Mouse (Mus musculus) megakaryocyte, embryonic 14.5 days (primary cell): ENCODE measurements around the gene Serpinb3a.

Experiments used
- FLI1 ChIP-seq: IDR thresholded peaks from 2 replicates; pipeline ENCODE4 v1.6.1; 2012; ENCODE audit warnings: low read length, inconsistent platforms, mixed read lengths
- GATA1 ChIP-seq: IDR thresholded peaks from 3 replicates; pipeline ENCODE4 v1.6.1; 2012; ENCODE audit warnings: mixed read lengths, low read length, inconsistent platforms, borderline replicate concordance

DNA sequence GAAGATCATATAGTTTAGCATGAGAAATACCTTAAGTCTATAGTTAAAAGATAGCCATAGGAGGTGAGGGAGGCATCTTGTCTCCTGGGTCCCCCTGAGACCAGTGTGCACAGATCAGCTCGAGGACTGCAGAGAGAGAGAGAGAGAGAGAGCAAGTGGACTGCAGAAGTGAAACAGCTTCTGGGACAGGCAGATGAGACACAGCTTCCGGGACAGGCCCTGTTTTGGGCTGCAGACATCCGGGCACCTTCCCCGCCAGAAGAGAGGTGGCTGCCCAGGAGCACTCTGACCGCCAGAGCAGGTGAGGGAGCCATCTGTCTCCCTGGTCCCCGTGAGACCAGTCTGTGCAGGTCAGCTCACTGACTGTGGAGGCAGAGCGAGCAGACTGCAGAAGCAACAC lies 36.9 kb downstream of the Serpinb3a start:
- TF ChIP-seq GATA1 (no peak), FLI1 (no peak)
